Mouse (Mus musculus): ENCODE measurements around the gene Rfc5. TPM values are rescaled to one million over a fixed set of nuclear protein-coding genes. Genes with fewer than 3 reads are reported as not detected.
"Not testable (repeated sequence)": the region's sequence is repeated elsewhere in the genome, so short reads cannot be mapped to it uniquely, and the experiment has no call there.

The Rfc5 gene
- polyA plus RNA-seq (2012; rRNA removed): 8.6 and 9.1 TPM in 2 replicates

DNA sequence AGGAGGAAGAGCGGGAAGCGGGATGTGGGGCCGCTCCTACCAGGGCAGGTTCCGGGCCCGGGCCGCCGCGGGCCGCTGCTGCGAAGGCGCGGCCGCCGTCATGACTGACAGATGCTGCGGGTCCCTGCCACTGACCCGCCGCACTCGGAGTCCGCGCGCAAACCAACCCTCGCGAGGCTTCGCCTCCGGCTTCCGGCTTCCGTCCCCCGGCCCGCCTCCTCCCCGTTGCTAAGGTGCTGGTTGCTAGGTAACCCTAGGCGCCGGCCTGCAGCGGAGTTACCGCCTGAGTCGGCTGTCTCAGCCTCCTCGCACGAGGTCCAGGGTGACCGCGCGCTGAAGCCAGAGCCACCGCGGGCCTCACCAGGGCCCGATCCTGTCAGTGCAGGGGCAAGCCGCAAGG, at the start of gene Rfc5:
Gene Rfc5 (minus strand): TSS at position 171 of the 400 bp plus-strand sequence.
- Histone ChIP-seq H3K4me1 (ENCODE audit: control insufficient read depth, insufficient read depth, low read length) (peaks cover 6% of the 10 kb centered on the region), H3K4me3 (replicated peaks; ENCODE audit: extremely low read depth, low read depth, low read length) (peak within 1 kb of the TSS; percentile 67)
- peak; percentile 94 for DNase-seq
- WGBS: under 1% methylated on average over 44 of the region's 44 CpGs
- TF ChIP-seq POLR2A (IDR thresholded peaks at IDR 0.05; ENCODE audit: borderline replicate concordance, extremely low read depth, low read depth, low read length) (peak; percentile 43; the same call in 1 of the 2 replicates), CTCF (IDR thresholded peaks at IDR 0.05; ENCODE audit: insufficient read depth, low read length) (no peak)

DNA sequence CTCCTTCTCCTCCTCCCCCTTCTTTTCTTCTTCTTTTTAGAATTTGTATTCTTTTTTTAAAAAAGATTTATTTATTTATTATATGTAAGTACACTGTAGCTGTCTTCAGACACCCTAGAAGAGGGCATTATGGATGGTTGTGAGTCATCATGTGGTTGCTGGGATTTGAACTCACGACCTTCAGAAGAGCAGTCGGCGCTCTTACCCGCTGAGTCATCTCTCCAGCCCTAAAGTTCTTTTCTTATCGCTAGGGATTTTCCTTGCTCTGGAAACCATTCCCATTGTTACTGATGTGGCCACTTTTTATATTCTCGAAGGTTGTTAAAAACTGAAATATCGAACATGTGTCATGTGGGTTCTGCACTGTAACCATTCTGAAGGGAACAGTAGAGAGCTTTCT, 44.7 kb upstream of the Rfc5 start:
- H3K4me1 ChIP-seq (ENCODE audit: control insufficient read depth, insufficient read depth, low read length); H3K4me3 ChIP-seq (replicated peaks; ENCODE audit: extremely low read depth, low read depth, low read length); DNase-seq: not testable (repeated sequence)
- WGBS: 90% methylated on average over 7 of the region's 7 CpGs

DNA sequence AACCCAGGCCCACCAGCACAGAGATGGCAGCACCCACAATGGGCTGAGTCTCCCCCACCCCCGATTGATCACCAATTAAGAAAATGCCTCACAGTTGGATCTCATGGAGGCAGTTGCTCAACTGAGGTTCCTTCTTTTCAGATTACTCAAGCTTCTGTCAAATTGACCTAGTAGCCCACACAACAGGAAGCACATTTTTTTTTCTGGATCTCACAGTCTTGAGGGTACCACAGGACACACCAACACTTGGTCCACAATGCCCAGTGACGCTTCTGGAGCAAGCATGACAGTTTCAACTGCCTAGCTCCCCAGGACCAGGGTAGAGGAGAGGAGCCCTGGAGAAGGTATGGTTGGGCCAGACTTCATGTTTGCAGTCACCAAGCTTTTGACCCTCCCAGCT, 28.6 kb upstream of the Rfc5 start:
- 66% methylated on average over 2 of the region's 2 CpGs for WGBS
- H3K4me3 ChIP-seq (replicated peaks; ENCODE audit: extremely low read depth, low read depth, low read length): no peak overlapping the region
- no peaks in the 10 kb centered on the region for H3K4me1 ChIP-seq (ENCODE audit: control insufficient read depth, insufficient read depth, low read length)
- no peak for TF ChIP-seq POLR2A (IDR thresholded peaks at IDR 0.05; ENCODE audit: borderline replicate concordance, extremely low read depth, low read depth, low read length)
- TF ChIP-seq CTCF (IDR thresholded peaks at IDR 0.05; ENCODE audit: insufficient read depth, low read length): no peak
- DNase-seq: no peak

DNA sequence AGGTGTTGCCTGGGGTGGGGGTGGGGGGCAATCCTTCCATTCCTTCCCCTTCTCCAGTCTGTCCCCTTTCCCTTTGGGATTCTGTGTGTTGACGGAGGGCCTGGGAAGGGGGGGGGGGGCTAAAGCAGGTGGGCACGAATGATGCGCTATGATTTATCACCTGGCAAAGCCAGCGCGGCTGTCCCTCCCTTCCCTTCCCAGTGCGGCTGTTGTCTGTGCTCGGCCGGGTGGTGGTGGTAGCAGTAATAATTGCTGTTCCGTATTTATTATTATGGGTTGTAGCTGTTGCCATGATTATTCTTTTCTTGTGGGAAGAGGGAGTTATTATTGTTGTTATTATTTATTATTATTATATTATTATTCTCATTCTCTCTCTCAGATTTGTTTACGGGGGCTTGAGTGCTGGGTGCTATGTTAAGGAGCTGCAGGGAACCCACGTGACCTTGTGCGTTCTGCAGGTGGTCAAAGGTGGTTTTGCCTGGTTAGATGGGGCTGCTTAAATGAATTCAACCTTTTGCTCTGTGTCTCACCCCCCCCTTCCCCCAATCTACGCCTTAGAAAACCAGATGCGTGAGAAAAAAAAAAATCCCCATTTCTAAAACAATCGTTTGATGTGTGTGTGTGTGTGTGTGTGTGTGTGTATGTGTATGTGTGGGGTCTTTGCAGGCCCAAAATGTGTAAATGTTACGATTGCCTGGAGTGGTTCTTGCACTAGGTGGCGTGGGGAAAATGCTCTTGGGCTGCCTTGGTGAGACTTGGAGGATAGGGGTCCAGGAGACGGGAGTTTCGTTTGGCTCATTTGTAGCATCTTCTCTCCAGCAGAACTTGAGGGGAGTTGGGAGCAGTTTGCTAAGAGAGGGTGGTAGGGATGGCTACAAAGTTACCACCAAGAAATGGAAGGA, 26.4 kb upstream of the Rfc5 start:
- DNase-seq: no peak
- TF ChIP-seq POLR2A (IDR thresholded peaks at IDR 0.05; ENCODE audit: borderline replicate concordance, extremely low read depth, low read depth, low read length) (no peak), CTCF (IDR thresholded peaks at IDR 0.05; ENCODE audit: insufficient read depth, low read length) (no peak)
- WGBS: 33% methylated on average over 19 of the region's 19 CpGs
- H3K4me1 ChIP-seq (ENCODE audit: control insufficient read depth, insufficient read depth, low read length): no peaks in the 10 kb centered on the region
- H3K4me3 ChIP-seq (replicated peaks; ENCODE audit: extremely low read depth, low read depth, low read length): no peak overlapping the region

DNA sequence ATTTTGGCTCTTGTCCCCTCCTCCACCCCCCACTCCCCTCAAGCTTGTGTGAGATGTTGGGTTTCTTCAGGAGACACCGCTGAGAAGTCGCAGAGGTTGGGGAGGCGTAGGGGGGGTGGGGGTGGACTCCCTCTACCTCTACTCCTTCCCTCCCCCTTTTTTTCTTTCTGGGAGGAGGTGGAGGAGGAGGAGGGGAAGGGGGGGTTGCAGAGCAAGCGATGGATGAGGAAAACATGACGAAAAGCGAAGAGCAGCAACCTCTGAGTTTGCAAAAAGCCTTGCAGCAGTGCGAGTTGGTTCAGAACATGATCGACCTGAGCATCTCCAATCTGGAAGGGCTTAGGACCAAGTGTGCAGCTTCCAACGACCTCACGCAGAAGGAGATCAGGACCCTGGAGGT, 25.8 kb upstream of the Rfc5 start:
- Histone ChIP-seq H3K4me1 (ENCODE audit: control insufficient read depth, insufficient read depth, low read length) (no peaks in the 10 kb centered on the region), H3K4me3 (replicated peaks; ENCODE audit: extremely low read depth, low read depth, low read length) (no peak overlapping the region)
- 9% methylated on average over 10 of the region's 10 CpGs for WGBS
- TF ChIP-seq CTCF (IDR thresholded peaks at IDR 0.05; ENCODE audit: insufficient read depth, low read length) (no peak), POLR2A (IDR thresholded peaks at IDR 0.05; ENCODE audit: borderline replicate concordance, extremely low read depth, low read depth, low read length) (no peak)
- no peak for DNase-seq

DNA sequence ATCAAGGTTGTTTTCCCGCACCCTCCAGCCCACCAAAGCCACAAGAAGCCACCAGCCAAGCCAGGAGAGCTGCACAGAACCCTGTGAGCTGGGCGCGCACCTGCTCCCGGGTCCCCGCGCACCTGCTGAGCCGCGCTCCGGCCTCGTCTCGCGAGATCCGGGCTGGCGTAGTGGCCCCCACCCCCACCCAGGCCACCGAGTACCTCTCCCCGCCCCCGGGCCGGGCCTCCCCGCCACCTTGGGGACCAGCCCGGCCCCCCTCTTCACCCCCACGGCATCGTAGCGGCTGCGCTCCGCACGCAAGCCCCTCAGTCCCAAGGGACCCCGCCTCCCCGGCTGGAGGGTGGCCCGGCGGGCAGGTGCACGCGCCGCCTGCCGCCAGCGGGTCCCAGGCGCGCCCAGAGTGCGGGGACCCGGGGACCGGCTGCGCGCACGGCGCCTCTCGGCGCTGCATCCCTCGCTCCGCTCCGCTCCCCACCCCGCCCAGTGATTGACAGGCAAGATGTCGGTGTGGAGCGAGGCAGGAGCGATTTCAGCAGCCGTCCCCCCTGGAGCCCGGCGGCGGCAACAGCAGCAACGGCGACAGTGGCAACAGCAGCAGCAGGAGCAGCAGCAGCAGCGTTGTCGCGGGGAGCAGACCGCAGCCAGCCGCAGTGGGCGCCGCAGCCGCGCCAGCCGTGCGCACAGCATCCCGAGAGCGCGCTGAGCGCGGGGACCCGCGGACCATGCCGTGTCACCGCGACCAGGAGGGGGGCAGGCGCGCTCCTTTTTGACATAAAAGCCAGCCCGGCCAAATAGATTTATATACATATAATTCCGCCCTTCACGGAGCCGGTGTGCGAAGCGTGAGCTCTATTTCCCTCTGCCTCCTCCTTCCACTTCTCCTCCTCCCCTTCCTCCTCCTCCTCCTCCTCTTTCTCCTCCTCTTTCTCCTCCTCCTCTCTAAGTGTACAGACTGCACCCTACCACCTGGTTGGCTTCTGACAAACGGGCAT, 25.0 kb upstream of the Rfc5 start, which contains the start of gene Ksr2:
Gene Ksr2 (plus strand): TSS at position 494 of the 995 bp plus-strand sequence.
- Histone ChIP-seq H3K4me3 (replicated peaks; ENCODE audit: extremely low read depth, low read depth, low read length) (peak within 1 kb of the TSS; percentile 1), H3K4me1 (ENCODE audit: control insufficient read depth, insufficient read depth, low read length) (no peaks in the 10 kb centered on the region)
- DNase-seq: peak; percentile 29
- TF ChIP-seq CTCF (IDR thresholded peaks at IDR 0.05; ENCODE audit: insufficient read depth, low read length) (no peak), POLR2A (IDR thresholded peaks at IDR 0.05; ENCODE audit: borderline replicate concordance, extremely low read depth, low read depth, low read length) (no peak)
- 2% methylated on average over 88 of the region's 89 CpGs for WGBS

DNA sequence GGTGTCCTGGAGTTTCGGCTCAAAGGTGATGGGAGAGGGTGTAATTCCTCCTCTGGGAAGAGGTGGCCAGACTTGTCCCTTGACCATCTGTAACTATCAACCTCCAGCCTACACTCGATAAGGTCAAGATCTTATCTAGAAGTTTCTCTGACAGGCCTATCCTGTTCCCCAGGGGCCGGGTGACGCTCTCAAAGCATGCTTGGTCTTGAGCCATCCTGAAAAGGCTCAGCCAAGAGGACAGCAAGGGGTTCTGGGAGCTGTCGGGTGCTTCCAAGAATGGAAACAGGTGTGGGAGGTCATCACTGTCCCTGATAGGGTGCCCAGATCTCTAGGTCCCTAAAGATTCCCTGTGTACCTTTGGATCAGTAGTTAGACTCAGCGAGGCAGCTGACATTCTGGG, 20.5 kb upstream of the Rfc5 start:
- no peak overlapping the region for H3K4me3 ChIP-seq (replicated peaks; ENCODE audit: extremely low read depth, low read depth, low read length)
- no peak for DNase-seq
- no peaks in the 10 kb centered on the region for H3K4me1 ChIP-seq (ENCODE audit: control insufficient read depth, insufficient read depth, low read length)
- 50% methylated on average over 6 of the region's 6 CpGs for WGBS
- TF ChIP-seq POLR2A (IDR thresholded peaks at IDR 0.05; ENCODE audit: borderline replicate concordance, extremely low read depth, low read depth, low read length) (no peak), CTCF (IDR thresholded peaks at IDR 0.05; ENCODE audit: insufficient read depth, low read length) (no peak)

DNA sequence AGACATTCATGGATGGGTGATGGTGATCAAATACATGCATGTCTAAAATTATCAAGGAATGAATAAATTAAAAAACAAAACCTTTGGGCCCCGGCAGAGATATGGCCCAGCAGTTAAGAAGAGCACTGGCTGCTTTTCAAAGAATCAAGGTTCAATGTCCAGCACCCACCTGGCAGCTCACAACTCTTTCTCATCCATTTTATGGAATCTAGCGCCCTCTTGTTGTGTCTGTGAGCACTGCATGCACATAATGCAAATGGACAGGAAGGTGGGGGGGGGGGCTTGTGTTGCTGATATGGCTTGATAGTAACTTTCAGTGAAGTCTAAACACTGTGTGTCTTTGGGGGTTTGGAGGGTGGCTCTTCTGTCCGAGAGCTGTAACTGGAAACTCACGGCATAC, 19.4 kb upstream of the Rfc5 start:
- Histone ChIP-seq H3K4me1 (ENCODE audit: control insufficient read depth, insufficient read depth, low read length) (no peaks in the 10 kb centered on the region), H3K4me3 (replicated peaks; ENCODE audit: extremely low read depth, low read depth, low read length) (no peak overlapping the region)
- DNase-seq: peak; percentile 38
- TF ChIP-seq POLR2A (IDR thresholded peaks at IDR 0.05; ENCODE audit: borderline replicate concordance, extremely low read depth, low read depth, low read length) (no peak), CTCF (IDR thresholded peaks at IDR 0.05; ENCODE audit: insufficient read depth, low read length) (peak; percentile 32)
- 50% methylated on average over 4 of the region's 4 CpGs for WGBS

DNA sequence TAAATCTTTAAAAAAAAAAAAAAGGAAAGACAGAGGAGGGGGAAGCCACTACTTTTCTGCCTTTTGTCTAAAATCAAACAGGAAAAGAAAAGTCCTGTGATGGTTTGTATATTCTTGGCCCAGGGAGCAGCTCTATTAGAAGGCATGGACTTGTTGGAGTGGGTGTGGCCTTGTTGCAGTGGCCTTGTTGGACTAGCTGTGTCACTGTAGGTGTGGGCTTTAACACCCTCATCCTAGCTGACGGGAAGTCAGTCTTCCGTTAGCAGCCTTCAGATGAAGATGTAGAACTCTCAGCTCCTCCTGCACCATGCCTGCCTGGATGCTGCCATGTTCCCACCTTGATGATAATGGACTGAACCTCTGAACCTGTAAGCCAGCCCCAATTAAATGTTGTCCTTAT, 15.8 kb upstream of the Rfc5 start:
- not testable (repeated sequence) for DNase-seq; H3K4me1 ChIP-seq (ENCODE audit: control insufficient read depth, insufficient read depth, low read length); H3K4me3 ChIP-seq (replicated peaks; ENCODE audit: extremely low read depth, low read depth, low read length)
- 61% methylated on average over 2 of the region's 2 CpGs for WGBS

All from lung, adult 2 months (tissue).